Mouse (Mus musculus) liver, postnatal 0 days (tissue): ENCODE results near the gene Fbxl22.

Experiments
- CTCF ChIP-seq: sonication (generic); IDR thresholded peaks from 2 replicates; pipeline ENCODE4 v1.5.1; 2016; ENCODE audit warnings: antibody characterized with exemption, low read depth
- EP300 ChIP-seq: IDR thresholded peaks from 2 replicates; pipeline ENCODE4 v1.6.1; 2016; ENCODE audit warnings: antibody characterized with exemption, low read depth, mild to moderate bottlenecking

GRCm38 (mm10) chr9:66511580-66512350 is 2.6 kb downstream of the Fbxl22 start:
- TF ChIP-seq CTCF: no peak
- TF ChIP-seq EP300: no peak
